Mouse (Mus musculus): ENCODE measurements around the gene Gm44805. TPM values are rescaled to one million over a fixed set of nuclear protein-coding genes. Genes with fewer than 3 reads are reported as not detected.
A peak's percentile ranks its signal among the peaks of the same experiment; 100 is the strongest.

Gene Gm44805
- polyA plus RNA-seq, 1 experiment from 2014 or later, result not detected

- Histone ChIP-seq H3K27me3 (ENCODE audit: control insufficient read depth, insufficient read depth, low read length) (no peaks in the 10 kb centered on the region), H3K9ac (ENCODE audit: low read length) (no peak overlapping the region), H3K4me1 (ENCODE audit: control insufficient read depth, insufficient read depth, low read length) (0 out of 2 replicates have a peak, but pooled peaks cover 2% of the 10 kb centered on the region), H3K4me3 (ENCODE audit: low read depth, low read length) (peak overlapping the region; percentile 61; the same call in 1 of the 2 replicates), H3K4me2 (ENCODE audit: low read depth, severe bottlenecking) (0 out of 2 replicates have a peak overlapping the region, but pooled peaks have one; percentile 90), H3K36me3 (ENCODE audit: control insufficient read depth, insufficient read depth, low read length) (peaks cover 6% of the 10 kb centered on the region; the same call in 1 of the 2 replicates), H3K27ac (replicated peaks; ENCODE audit: low read depth, low read length) (no peak overlapping the region), H3K9me3 (ENCODE audit: control insufficient read depth, low read length) (no peaks in the 10 kb centered on the region)
- DNase-seq (ENCODE audit: low spot score), result no peak
- no peak for ATAC-seq (ENCODE audit: insufficient number of reproducible peaks, low FRiP score, low TSS enrichment, low read depth)
- WGBS, result 65% methylated on average over 3 of the region's 3 CpGs
Observed at GRCm38 (mm10) chr7:19627721-19628120, 53.5 kb downstream of the Gm44805 start.

- H3K27ac ChIP-seq (replicated peaks; ENCODE audit: low read depth, low read length), result no peak overlapping the region
- 0 out of 2 replicates have a peak, but pooled peaks cover 5% of the 10 kb centered on the region for H3K27me3 ChIP-seq (ENCODE audit: control insufficient read depth, insufficient read depth, low read length)
- H3K4me3 ChIP-seq (ENCODE audit: low read depth, low read length), result no peak overlapping the region
- 69% methylated on average over 2 of the region's 2 CpGs for WGBS
- no peaks in the 10 kb centered on the region for H3K36me3 ChIP-seq (ENCODE audit: control insufficient read depth, insufficient read depth, low read length)
- no peak overlapping the region for H3K4me2 ChIP-seq (ENCODE audit: low read depth, severe bottlenecking)
- no peak for ATAC-seq (ENCODE audit: insufficient number of reproducible peaks, low FRiP score, low TSS enrichment, low read depth)
- no peak overlapping the region for H3K9ac ChIP-seq (ENCODE audit: low read length)
- no peaks in the 10 kb centered on the region for H3K4me1 ChIP-seq (ENCODE audit: control insufficient read depth, insufficient read depth, low read length)
- no peak for DNase-seq (ENCODE audit: low spot score)
- H3K9me3 ChIP-seq (ENCODE audit: control insufficient read depth, low read length), result no peaks in the 10 kb centered on the region
Observed at GRCm38 (mm10) chr7:19623433-19623832, 57.8 kb downstream of the Gm44805 start.

GRCm38 (mm10) chr7:19622241-19622640, 59.0 kb downstream of the Gm44805 start:
- Histone ChIP-seq H3K9ac (ENCODE audit: low read length) (no peak overlapping the region), H3K4me2 (ENCODE audit: low read depth, severe bottlenecking) (no peak overlapping the region), H3K9me3 (ENCODE audit: control insufficient read depth, low read length) (no peaks in the 10 kb centered on the region), H3K4me1 (ENCODE audit: control insufficient read depth, insufficient read depth, low read length) (no peaks in the 10 kb centered on the region), H3K27ac (replicated peaks; ENCODE audit: low read depth, low read length) (no peak overlapping the region), H3K36me3 (ENCODE audit: control insufficient read depth, insufficient read depth, low read length) (no peaks in the 10 kb centered on the region), H3K4me3 (ENCODE audit: low read depth, low read length) (no peak overlapping the region), H3K27me3 (ENCODE audit: control insufficient read depth, insufficient read depth, low read length) (0 out of 2 replicates have a peak, but pooled peaks cover 5% of the 10 kb centered on the region)
- ATAC-seq (ENCODE audit: insufficient number of reproducible peaks, low FRiP score, low TSS enrichment, low read depth) (no peak), DNase-seq (ENCODE audit: low spot score) (no peak)
- 15% methylated on average over 6 of the region's 6 CpGs for WGBS

Other genes starting within 250 kb of the Gm44805 start
- gene Mark4, start 222.6 kb downstream of the Gm44805 start, polyA plus RNA-seq (2014; fragmentation: Nextera tagmentation; extraction: Ambion mirVana), result 10.0 and 10.8 TPM in 2 replicates
- 1.8 and 2.2 TPM in 2 replicates for gene Exoc3l2, start 218.1 kb downstream of the Gm44805 start, polyA plus RNA-seq (2014; fragmentation: Nextera tagmentation; extraction: Ambion mirVana)
- gene Bloc1s3, start 173.1 kb downstream of the Gm44805 start, polyA plus RNA-seq (2014; fragmentation: Nextera tagmentation; extraction: Ambion mirVana), result 2.3 and 2.7 TPM in 2 replicates
- gene Trappc6a, start 173.0 kb downstream of the Gm44805 start, polyA plus RNA-seq (2014; fragmentation: Nextera tagmentation; extraction: Ambion mirVana), result 73.3 and 82.3 TPM in 2 replicates
- 0.12 and 0.16 TPM in 2 replicates for gene Nkpd1, start 163.6 kb downstream of the Gm44805 start, polyA plus RNA-seq (2014; fragmentation: Nextera tagmentation; extraction: Ambion mirVana)
- 3.9 and 5.5 TPM in 2 replicates for gene Ppp1r37, start 118.3 kb downstream of the Gm44805 start, polyA plus RNA-seq (2014; fragmentation: Nextera tagmentation; extraction: Ambion mirVana)
- gene Zfp296, start 104.1 kb downstream of the Gm44805 start, polyA plus RNA-seq (2014; fragmentation: Nextera tagmentation; extraction: Ambion mirVana), result 0.21 and 0.52 TPM in 2 replicates
- 183 and 185 TPM in 2 replicates for gene Gemin7, start 103.8 kb downstream of the Gm44805 start, polyA plus RNA-seq (2014; fragmentation: Nextera tagmentation; extraction: Ambion mirVana)
- 55.9 and 61.5 TPM in 2 replicates for gene Clasrp, start 76.9 kb downstream of the Gm44805 start, polyA plus RNA-seq (2014; fragmentation: Nextera tagmentation; extraction: Ambion mirVana)
- 4.7 and 5.3 TPM in 2 replicates for gene Relb, start 52.0 kb downstream of the Gm44805 start, polyA plus RNA-seq (2014; fragmentation: Nextera tagmentation; extraction: Ambion mirVana)
- gene Clptm1, start 16.4 kb downstream of the Gm44805 start, polyA plus RNA-seq (2014; fragmentation: Nextera tagmentation; extraction: Ambion mirVana), result 91.6 and 97.3 TPM in 2 replicates
- gene Apoc2, start 3.5 kb downstream of the Gm44805 start, polyA plus RNA-seq (2014; fragmentation: Nextera tagmentation; extraction: Ambion mirVana), result 0.44 and 0.77 TPM in 2 replicates
- not detected in 2 replicates for gene Apoc4, start 56 bp upstream of the Gm44805 start, polyA plus RNA-seq (2014; fragmentation: Nextera tagmentation; extraction: Ambion mirVana)
- gene Apoc1, start 11.2 kb upstream of the Gm44805 start, polyA plus RNA-seq (2014; fragmentation: Nextera tagmentation; extraction: Ambion mirVana), result 4.5 and 5.0 TPM in 2 replicates
- gene Apoe, start 17.8 kb upstream of the Gm44805 start, polyA plus RNA-seq (2014; fragmentation: Nextera tagmentation; extraction: Ambion mirVana), result 83.0 and 83.4 TPM in 2 replicates
- 154 and 163 TPM in 2 replicates for gene Tomm40, start 34.0 kb upstream of the Gm44805 start, polyA plus RNA-seq (2014; fragmentation: Nextera tagmentation; extraction: Ambion mirVana)
- 59.3 and 63.2 TPM in 2 replicates for gene Nectin2, start 69.1 kb upstream of the Gm44805 start, polyA plus RNA-seq (2014; fragmentation: Nextera tagmentation; extraction: Ambion mirVana)
- 43.0 and 44.1 TPM in 2 replicates for gene Bcam, start 89.6 kb upstream of the Gm44805 start, polyA plus RNA-seq (2014; fragmentation: Nextera tagmentation; extraction: Ambion mirVana)
- 0.75 and 1.3 TPM in 2 replicates for gene Cblc, start 115.4 kb upstream of the Gm44805 start, polyA plus RNA-seq (2014; fragmentation: Nextera tagmentation; extraction: Ambion mirVana)
- gene Bcl3, start 141.3 kb upstream of the Gm44805 start, polyA plus RNA-seq (2014; fragmentation: Nextera tagmentation; extraction: Ambion mirVana), result 0.71 and 1.2 TPM in 2 replicates
- gene Gm19345, start 170.6 kb upstream of the Gm44805 start, polyA plus RNA-seq (2014; fragmentation: Nextera tagmentation; extraction: Ambion mirVana), result not detected in 2 replicates
- gene Ceacam16, start 179.9 kb upstream of the Gm44805 start, polyA plus RNA-seq (2014; fragmentation: Nextera tagmentation; extraction: Ambion mirVana), result not detected in 2 replicates
- not detected in 2 replicates for gene Ceacam19, start 206.5 kb upstream of the Gm44805 start, polyA plus RNA-seq (2014; fragmentation: Nextera tagmentation; extraction: Ambion mirVana)
- 3.9 and 4.7 TPM in 2 replicates for gene Pvr, start 239.7 kb upstream of the Gm44805 start, polyA plus RNA-seq (2014; fragmentation: Nextera tagmentation; extraction: Ambion mirVana)

Data from limb, embryonic 11.5 days (tissue).